Mouse (Mus musculus) liver, adult (tissue): ENCODE measurements around the gene Kir3dl1.
"Not testable (repeated sequence)": the region's sequence is repeated elsewhere in the genome, so short reads cannot be mapped to it uniquely, and the experiment has no call there.

ENCODE experiments used
- GATA4 ChIP-seq: IDR thresholded peaks from 2 replicates; pipeline ENCODE4 v1.6.1; 2014; ENCODE audit warnings: mild to moderate bottlenecking, low read length; ENCODE audit not compliant: insufficient replicate concordance

Kir3dl1 gene

GRCm38 (mm10) chrX:136517699-136518098 is at the start of gene Kir3dl1:
Gene Kir3dl1, plus strand, starts transcription at chrX:136517999.
- not testable (repeated sequence) for TF ChIP-seq GATA4

GRCm38 (mm10) chrX:136543956-136544355 is 26.2 kb downstream of the Kir3dl1 start, which contains the start of gene Kir3dl2:
Gene Kir3dl2, minus strand, starts transcription at chrX:136544056.
- TF ChIP-seq GATA4 = not testable (repeated sequence)
